Mouse (Mus musculus): ENCODE measurements at regions not wholly inside any gene's neighbourhood (a gene's known extent, or its start where the extent isn't known, plus 50 kb on each side); places are given as distances from the start of the nearest gene placed in this dataset.

DNA sequence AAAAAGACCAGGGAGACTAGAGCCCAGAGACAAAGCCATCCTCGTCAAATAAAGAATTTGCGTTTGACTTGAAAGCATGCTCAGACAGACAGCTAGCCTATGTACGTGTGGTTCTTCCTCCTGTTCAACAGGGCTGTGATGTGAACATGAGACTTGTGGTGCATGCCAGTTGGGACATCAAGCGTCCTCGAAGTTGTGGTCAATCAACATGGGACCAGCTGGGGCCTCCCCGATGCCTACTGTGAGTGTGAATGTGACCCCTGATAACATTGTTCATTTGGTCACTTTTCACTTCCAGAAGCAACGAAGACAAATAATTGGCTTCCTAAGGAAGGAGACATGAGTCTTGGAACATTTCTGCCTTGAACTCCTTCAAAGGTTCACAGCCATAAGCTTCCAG is 79.8 kb upstream of the Kdr start:
- TF ChIP-seq CTCF (IDR thresholded peaks at IDR 0.05; ENCODE audit: low read depth, low read length), result no peak
- no peak for TF ChIP-seq POLR2A (IDR thresholded peaks at IDR 0.05; ENCODE audit: borderline replicate concordance, low read depth, low read length)

All from bone marrow macrophage, adult 2 months (primary cell).